Mouse (Mus musculus): ENCODE results near the gene Echdc3. TPM values are rescaled to one million over a fixed set of nuclear protein-coding genes. Genes with fewer than 3 reads are reported as not detected.

Echdc3 gene
- polyA plus RNA-seq (2012; ENCODE audit: insufficient read depth, insufficient read length, missing spikeins): 1.1 and 1.2 TPM in 2 replicates

DNA sequence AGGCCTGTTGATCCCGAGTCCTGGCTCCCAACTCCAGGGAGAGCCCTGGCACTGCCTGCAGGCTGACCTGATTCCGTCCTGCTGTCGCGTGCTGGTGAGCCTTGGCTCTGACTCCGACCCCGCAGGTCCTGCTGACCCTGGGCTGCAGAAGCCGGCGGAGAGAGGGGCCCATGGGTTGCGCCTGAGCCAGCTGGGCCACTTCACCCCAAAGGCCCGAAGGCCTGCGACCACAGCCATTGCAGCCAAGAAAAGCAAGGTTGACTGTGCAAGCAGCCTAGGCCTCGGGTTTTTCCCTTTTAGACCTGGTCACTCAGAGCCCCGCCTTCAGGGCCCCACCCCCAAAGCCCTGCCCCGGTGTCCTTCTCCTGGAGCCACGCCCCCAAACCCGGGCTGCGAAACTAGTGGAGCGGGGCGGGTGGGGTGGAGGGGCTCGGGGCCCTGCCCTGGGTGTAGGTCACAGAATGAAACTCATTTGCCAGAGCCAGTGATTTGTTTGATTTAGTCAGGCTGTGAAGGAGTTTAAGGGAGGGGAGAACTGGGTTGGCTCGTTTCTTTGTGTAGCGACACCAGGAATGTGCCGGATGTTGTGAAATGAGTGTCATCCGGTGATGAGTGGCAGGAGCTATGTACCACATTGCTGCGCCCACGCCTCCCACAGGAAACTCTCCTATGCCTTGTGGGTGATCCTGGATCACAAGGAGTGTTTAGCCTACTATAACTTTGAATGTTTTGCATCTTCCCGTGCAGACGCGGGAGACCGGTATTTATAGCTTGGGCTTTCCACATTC is at the start of gene Echdc3:
Gene Echdc3 (minus strand): TSS at position 310 of the 788 bp plus-strand sequence.
- peaks cover 35% of the 10 kb centered on the region for H3K4me1 ChIP-seq (ENCODE audit: control insufficient read depth, insufficient read depth, low read length)

DNA sequence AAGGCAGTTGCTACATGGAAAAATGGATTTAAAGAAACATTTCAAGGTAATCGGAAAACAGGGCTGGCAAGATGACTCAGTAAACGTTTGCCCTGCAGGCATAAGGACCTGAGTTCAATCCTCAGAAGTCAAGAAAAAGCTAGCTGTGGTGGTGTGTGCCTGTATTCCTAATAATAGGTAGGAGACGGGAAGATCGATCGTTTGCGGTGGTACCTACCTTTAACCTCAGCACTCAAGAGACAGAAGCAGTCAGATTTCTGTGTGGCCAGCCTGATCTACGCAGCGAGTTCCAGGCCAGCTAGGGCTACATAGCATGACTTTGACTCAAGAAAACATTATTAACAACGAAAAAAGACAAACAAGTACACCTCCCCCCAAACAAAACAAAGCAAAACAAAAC is 48.9 kb upstream of the Echdc3 start:
- no peak overlapping the region for H3K4me3 ChIP-seq (ENCODE audit: insufficient read depth, low read length)
- no peak overlapping the region for H3K27ac ChIP-seq (ENCODE audit: insufficient read depth, low read depth, low read length)
- peaks cover 32% of the 10 kb centered on the region for H3K4me1 ChIP-seq (ENCODE audit: control insufficient read depth, insufficient read depth, low read length)
- TF ChIP-seq CTCF (IDR thresholded peaks at IDR 0.05; ENCODE audit: low read depth, low read length) (no peak), POLR2A (IDR thresholded peaks at IDR 0.05; ENCODE audit: borderline replicate concordance, low read depth, low read length) (no peak)

More for the DNA sequence above, at the start of gene Echdc3:
- peak within 1 kb of the TSS; percentile 55 for H3K4me3 ChIP-seq (ENCODE audit: insufficient read depth, low read length)
- H3K27ac ChIP-seq (ENCODE audit: insufficient read depth, low read depth, low read length): peak within 1 kb of the TSS; percentile 78
- TF ChIP-seq POLR2A (IDR thresholded peaks at IDR 0.05; ENCODE audit: borderline replicate concordance, low read depth, low read length) (no peak), CTCF (IDR thresholded peaks at IDR 0.05; ENCODE audit: low read depth, low read length) (no peak)

DNA sequence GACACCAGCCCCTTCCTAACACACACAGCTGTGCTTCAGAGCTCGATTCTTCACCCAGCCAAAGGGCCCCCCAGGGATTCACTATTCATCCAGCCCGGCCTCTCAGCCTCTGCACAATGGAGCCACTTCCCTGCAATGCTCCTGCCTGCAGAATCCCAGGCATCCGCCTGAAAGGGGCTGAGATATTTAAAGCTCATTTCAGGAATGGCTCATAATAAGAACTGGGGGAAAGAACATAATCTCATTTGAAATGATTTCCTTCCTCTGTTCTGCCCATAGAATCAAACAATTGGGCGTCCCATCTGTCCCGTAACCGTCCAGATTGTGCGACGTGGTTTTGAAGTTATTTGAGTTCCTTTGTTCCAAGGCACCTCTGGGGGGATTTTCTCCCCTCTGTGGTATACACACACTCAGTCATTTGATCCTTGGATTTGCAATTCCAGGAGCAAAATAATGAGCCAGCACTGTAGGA is 48.4 kb upstream of the Echdc3 start:
- TF ChIP-seq POLR2A (IDR thresholded peaks at IDR 0.05; ENCODE audit: borderline replicate concordance, low read depth, low read length) (no peak), CTCF (IDR thresholded peaks at IDR 0.05; ENCODE audit: low read depth, low read length) (no peak)
- Histone ChIP-seq H3K4me1 (ENCODE audit: control insufficient read depth, insufficient read depth, low read length) (peaks cover 36% of the 10 kb centered on the region), H3K4me3 (ENCODE audit: insufficient read depth, low read length) (no peak overlapping the region), H3K27ac (ENCODE audit: insufficient read depth, low read depth, low read length) (no peak overlapping the region)

DNA sequence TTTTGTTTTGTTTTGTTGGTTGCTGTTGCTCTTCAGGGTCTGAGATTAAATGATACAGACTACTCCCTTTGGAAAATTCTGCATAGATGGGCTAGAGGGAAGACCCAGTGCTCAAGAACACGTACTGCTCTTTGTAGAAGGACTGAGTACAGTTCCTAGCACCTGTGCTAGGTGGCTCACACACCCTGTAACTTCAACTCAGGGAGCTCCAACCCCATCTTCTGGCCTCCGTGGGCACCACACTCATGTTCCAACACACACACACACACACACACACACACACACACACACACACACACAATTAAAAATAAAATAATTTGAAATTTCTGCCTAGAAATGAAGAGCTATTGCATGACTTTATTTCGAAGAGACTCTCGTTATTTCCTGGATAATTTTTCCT is 47.8 kb upstream of the Echdc3 start:
- Histone ChIP-seq H3K4me3 (ENCODE audit: insufficient read depth, low read length) (no peak overlapping the region), H3K4me1 (ENCODE audit: control insufficient read depth, insufficient read depth, low read length) (peaks cover 40% of the 10 kb centered on the region), H3K27ac (ENCODE audit: insufficient read depth, low read depth, low read length) (no peak overlapping the region)
- TF ChIP-seq POLR2A (IDR thresholded peaks at IDR 0.05; ENCODE audit: borderline replicate concordance, low read depth, low read length): no peak
- no peak for TF ChIP-seq CTCF (IDR thresholded peaks at IDR 0.05; ENCODE audit: low read depth, low read length)

DNA sequence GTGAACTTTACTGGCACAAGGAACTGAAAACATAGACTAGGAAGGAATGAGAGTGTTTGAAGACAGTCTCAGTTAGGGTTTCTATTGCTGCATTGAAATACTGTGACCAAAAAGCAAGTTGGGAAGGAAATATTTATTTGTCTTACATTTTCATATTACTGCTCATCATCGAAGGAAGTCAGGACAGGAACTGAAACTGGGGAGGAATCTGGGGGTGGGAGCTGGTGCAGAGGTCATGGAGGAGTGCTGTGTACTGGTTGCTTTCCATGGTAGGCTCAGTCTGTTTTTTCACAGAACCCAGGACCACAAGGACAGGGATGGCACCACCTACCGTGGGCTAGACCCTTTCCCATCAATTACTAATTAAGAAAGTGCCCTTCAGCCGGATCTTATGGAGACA is 46.3 kb upstream of the Echdc3 start:
- peak overlapping the region; percentile 48 for H3K27ac ChIP-seq (ENCODE audit: insufficient read depth, low read depth, low read length)

DNA sequence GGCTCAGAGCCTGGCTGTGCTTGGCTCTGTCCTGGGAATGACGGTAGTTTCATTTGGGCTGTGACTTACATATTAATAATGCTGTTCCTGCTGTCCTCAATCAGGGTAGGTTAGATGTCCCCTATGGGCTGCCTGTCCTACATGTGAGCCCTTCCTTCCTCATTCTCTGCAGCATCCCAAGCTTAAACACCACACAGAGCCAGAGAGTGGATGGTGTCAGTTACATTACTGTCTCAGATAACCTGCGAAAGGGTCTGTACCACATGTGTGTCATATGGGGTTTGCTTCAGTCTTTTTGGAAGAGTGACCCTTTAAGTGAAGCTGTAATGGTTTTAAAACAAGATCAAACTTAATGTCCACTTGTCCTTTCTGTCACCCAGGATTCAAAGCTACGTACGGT is 45.2 kb upstream of the Echdc3 start:
- Histone ChIP-seq H3K27ac (ENCODE audit: insufficient read depth, low read depth, low read length) (no peak overlapping the region), H3K4me1 (ENCODE audit: control insufficient read depth, insufficient read depth, low read length) (peaks cover 37% of the 10 kb centered on the region), H3K4me3 (ENCODE audit: insufficient read depth, low read length) (no peak overlapping the region)
- no peak for TF ChIP-seq CTCF (IDR thresholded peaks at IDR 0.05; ENCODE audit: low read depth, low read length)

More for the DNA sequence above, 46.3 kb upstream of the Echdc3 start:
- no peak overlapping the region for H3K4me3 ChIP-seq (ENCODE audit: insufficient read depth, low read length)
- TF ChIP-seq CTCF (IDR thresholded peaks at IDR 0.05; ENCODE audit: low read depth, low read length) (no peak), POLR2A (IDR thresholded peaks at IDR 0.05; ENCODE audit: borderline replicate concordance, low read depth, low read length) (no peak)
- peaks cover 40% of the 10 kb centered on the region for H3K4me1 ChIP-seq (ENCODE audit: control insufficient read depth, insufficient read depth, low read length)

DNA sequence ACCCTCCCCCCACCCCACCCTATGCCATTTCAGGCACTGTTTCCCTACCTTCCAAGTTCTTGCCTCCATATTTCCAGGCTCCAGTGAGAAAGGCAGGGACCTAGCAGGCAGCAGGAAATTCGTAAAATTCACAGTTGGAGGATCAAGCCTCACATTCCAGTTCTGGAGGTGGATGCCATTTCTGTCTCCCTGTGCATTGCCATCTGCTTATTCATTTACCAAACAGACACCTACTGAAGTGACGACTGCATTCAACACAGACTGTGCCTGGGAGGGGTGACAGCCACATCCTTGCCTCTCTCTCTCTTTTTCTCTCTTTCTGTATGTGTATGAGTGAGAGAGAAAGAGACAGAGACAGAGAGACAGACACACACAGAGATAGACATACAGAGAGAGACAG is 44.3 kb upstream of the Echdc3 start:
- Histone ChIP-seq H3K4me1 (ENCODE audit: control insufficient read depth, insufficient read depth, low read length) (peaks cover 41% of the 10 kb centered on the region), H3K27ac (ENCODE audit: insufficient read depth, low read depth, low read length) (no peak overlapping the region)
- TF ChIP-seq POLR2A (IDR thresholded peaks at IDR 0.05; ENCODE audit: borderline replicate concordance, low read depth, low read length): no peak
- no peak for TF ChIP-seq CTCF (IDR thresholded peaks at IDR 0.05; ENCODE audit: low read depth, low read length)

DNA sequence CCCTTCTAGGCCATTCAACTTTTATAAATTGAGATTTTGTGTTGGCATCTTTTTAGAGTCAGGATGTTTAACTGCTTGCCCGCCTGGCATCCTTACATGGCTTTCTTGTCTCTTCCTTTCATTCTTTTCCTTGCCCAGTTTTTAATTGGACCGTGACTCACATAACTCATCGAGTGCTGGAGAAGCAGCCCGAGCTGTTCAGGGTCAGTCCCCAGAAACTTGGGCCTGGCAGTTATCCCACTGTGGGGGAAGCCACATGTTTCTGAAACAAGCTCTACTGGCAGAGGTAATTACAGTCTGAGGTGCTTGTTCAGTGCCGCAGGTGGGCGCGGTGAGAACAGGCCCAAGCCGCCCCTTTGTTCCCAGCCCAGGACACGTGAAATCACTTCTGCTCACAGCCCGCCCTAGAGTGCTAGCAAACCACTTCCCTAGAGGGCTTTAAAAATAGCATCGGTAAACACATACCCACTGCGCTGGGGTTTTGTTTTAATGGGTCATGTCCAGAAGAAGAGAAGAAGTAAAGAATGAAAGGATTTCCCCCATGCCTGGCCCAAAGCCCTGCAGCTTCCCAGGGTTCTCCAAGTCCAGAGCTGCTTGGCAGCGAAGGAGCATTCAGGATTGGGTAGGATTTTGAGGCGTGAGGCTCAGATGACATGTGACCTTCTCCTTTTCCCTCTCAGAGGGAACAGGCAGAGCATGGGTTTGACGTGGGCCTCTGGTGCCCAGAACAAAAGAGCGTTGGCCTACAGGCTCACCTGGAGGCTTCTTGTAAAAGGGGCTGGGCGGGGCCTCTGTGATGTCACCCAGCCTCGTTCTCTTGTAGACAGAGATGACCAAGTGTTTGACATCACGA is 43.4 kb upstream of the Echdc3 start:
- H3K4me3 ChIP-seq (ENCODE audit: insufficient read depth, low read length): peak overlapping the region; percentile 34
- peak overlapping the region; percentile 95 for H3K27ac ChIP-seq (ENCODE audit: insufficient read depth, low read depth, low read length)
- H3K4me1 ChIP-seq (ENCODE audit: control insufficient read depth, insufficient read depth, low read length): peaks cover 45% of the 10 kb centered on the region

More for the DNA sequence above, 44.3 kb upstream of the Echdc3 start:
- no peak overlapping the region for H3K4me3 ChIP-seq (ENCODE audit: insufficient read depth, low read length)

DNA sequence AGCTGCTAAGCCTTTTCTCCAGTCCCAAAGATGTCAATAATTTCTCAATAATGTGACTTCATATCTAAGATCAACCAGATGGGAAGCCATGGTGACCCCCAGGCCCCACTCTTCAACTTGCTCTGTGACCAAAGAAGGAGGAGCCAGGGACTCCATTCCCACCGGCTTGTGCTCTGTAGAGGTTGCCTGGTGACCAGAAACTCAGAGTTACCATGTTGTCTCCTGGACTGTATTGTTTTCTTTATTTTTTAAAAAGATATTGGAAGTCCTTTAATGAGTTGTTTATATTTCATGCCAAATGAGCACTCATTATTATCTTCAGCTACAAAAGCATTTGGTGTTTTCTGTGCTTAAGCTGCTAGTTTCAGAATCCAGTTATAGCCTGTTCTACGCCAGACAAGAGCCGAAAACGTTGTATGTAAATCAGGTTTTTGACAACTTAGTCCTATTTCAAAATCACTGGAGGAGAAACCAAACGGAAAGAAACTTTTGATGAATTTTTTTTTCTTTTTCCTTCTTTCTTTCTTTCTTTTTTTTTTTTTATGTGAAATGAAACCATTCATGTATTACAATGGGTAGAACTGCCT is 42.7 kb upstream of the Echdc3 start:
- TF ChIP-seq CTCF (IDR thresholded peaks at IDR 0.05; ENCODE audit: low read depth, low read length) (no peak), POLR2A (IDR thresholded peaks at IDR 0.05; ENCODE audit: borderline replicate concordance, low read depth, low read length) (no peak)
- Histone ChIP-seq H3K27ac (ENCODE audit: insufficient read depth, low read depth, low read length) (no peak overlapping the region), H3K4me1 (ENCODE audit: control insufficient read depth, insufficient read depth, low read length) (peaks cover 50% of the 10 kb centered on the region), H3K4me3 (ENCODE audit: insufficient read depth, low read length) (no peak overlapping the region)

More for the DNA sequence above, 43.4 kb upstream of the Echdc3 start:
- TF ChIP-seq POLR2A (IDR thresholded peaks at IDR 0.05; ENCODE audit: borderline replicate concordance, low read depth, low read length) (no peak), CTCF (IDR thresholded peaks at IDR 0.05; ENCODE audit: low read depth, low read length) (no peak)
